Mouse (Mus musculus) adrenal gland, postnatal 10 days (tissue): ENCODE data around the gene Hp1bp3. TPM values are rescaled to one million over a fixed set of nuclear protein-coding genes. Genes with fewer than 3 reads are reported as not detected.

Experiments
- DNase-seq: peaks from one replicate; pipeline ENCODE4 v3.0.0; 2021; ENCODE audit warnings: mixed read lengths
- long read RNA-seq, 2 experiments: library from polyadenylated mRNA; stranded (forward); transcript quantifications; one replicate each; pipeline ENCODE4 v2.0.0; 2021
- total RNA-seq, 2 experiments: library from RNA; stranded (reverse); gene quantifications; 2 replicates each; pipeline ENCODE4 v1.2.3; 2021

The Hp1bp3 gene
- total RNA-seq, result 100 to 1,000 TPM; 153 to 170 TPM
- long read RNA-seq, experiment 1, transcript Hp1bp3-202 (12 exons, 3,113 nt), result minor isoform, 5 of 70 reads
- long read RNA-seq, experiment 1, transcript Hp1bp3-201 (13 exons, 3,311 nt), result major isoform, 10 of 70 reads
- long read RNA-seq, experiment 1, partial matches to known transcripts, result 10 of 70 reads
- long read RNA-seq, experiment 1, other reads (novel, unspliced or antisense), result 43 of 70 reads
- long read RNA-seq, experiment 2, transcript Hp1bp3-214 (13 exons, 3,361 nt), result minor isoform, 5 of 52 reads
- long read RNA-seq, experiment 2, transcript Hp1bp3-202 (12 exons, 3,113 nt), result major isoform, 13 of 52 reads
- long read RNA-seq, experiment 2, transcript Hp1bp3-201 (13 exons, 3,311 nt), result minor isoform, 11 of 52 reads
- long read RNA-seq, experiment 2, partial matches to known transcripts, result 15 of 52 reads
- long read RNA-seq, experiment 2, other reads (novel, unspliced or antisense), result 8 of 52 reads

DNA sequence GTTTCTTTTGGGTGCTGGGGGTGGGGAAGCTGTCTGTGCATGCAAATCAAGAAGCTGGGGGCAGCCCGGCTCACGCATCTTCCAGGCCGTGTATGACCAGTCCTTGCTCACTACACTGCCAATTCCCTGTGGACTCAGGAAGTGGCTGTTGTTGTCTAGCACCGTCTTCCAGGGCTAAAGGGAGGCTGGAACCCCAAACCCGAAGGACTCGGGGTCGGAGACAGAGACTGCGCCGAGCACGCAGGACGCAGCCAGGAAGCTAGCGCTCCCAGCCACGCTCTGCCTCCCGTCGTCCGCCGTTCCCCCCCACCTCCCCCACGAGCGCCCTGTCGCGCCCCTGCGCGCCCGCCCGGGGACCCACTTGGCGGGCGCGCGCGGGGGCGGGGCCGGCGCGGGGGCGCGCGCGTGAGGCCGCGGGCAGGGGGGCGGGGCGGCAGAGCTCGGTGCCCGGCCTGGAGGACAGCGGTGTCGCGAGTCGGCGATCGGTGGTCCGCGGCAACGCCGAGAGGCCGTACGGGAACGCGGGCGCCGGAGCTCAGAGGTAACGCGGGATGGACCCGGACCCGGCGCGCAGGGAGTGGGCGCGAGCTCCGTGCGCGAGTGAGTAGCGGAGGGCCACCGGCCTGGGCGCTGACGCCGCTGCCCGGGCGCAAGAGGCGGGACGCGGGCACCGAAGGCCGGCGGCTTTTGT is at the start of gene Hp1bp3:
Gene Hp1bp3, plus strand, starts transcription at position 97 of the 691 bp plus-strand sequence.
- peak; percentile 90 for DNase-seq

DNA sequence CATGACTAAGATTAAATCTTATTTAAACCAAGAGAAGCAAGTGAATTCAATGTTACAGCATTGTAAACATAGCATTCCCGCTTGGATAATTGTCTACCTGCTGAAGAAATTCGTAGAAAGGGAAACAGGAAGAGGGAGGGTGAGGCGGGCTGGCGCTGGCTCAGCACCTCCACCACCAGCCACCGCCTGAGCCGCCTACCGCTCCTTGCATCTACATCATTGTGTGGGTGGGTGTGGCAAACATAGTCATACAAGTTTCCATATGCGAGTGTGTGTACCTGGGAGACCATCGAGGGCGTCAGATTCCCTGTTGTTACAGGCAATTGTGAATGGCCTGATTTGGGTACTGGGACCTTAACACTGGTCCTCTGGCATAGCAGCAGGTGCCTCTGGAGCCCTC is 49.6 kb upstream of the Hp1bp3 start:
- no peak for DNase-seq

DNA sequence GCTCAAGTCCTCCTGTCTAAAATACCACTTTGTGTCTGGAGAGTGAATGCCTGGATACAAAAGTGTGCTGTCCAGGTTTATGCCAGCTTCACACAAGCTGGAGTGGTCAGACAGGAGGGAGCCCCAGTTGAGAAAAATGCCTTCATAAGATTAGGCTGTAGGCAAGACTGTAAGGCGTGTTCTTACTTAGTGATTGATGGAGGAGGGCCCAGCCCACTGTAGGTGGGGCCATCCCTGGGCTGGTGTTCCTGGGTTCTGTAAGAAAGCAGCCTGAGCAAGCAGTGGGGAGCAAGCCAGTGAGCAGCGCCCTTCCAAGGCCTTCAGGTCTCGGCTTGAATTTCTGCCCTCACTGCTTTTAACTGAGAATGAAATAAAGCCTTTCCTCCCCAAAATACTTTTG is 47.9 kb upstream of the Hp1bp3 start:
- DNase-seq, result no peak

DNA sequence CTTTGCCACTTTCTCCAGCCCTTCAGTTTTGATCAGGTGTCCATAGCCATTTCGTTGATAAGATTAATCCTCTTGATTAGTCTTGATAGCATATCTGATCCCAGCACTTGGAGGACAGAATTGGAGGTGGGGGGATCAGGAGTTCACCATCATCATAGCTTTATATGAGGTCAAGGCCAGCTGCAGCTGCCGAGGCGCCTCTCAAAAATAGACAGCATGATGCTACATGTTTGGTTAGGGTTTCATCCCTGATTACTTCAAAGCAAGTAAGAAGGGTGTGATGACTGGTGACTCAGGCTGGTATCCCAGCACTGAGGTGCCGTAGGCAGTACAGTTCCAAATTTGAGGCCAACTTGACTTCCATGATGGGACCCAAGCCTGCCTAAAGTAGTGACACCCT is 46.7 kb upstream of the Hp1bp3 start:
- no peak for DNase-seq

DNA sequence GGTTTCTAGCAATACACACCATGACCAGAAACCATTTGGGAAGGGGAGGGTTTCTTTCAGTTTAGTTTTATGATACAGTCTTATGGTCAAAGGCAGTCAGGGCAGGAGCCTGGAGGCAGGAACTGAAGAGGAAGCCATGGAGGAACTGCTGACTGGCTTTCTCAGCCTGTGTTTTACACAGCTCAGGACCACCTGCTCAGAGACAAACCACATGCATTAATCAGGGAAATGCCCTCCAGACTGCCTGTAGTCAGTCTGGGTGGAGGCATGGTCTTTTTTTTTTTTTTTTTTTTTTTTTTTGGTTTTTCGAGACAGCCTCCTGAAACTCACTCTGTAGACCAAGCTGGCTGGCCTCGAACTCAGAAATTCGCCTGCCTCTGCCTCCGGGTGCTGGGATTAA is 43.4 kb upstream of the Hp1bp3 start:
- DNase-seq, result no peak

DNA sequence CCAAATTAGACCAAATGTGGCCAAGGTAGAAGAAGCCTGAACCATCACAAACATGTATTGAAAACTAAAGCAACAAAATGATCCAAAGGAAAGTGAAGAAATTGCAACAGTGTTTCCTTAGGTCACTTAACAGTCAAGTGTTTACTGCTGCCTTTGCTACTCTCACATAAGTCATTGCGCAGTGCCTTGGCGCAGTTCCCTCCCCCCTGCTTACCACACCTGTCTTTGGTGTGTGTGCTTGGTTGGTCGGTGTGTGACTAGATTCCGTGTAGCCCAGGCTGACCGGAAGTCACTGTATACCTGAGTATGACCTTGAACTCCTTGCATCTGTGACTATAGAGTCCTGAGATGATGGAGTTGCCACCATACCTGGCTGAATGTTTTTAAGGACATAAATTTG is 36.7 kb upstream of the Hp1bp3 start:
- DNase-seq, result no peak

DNA sequence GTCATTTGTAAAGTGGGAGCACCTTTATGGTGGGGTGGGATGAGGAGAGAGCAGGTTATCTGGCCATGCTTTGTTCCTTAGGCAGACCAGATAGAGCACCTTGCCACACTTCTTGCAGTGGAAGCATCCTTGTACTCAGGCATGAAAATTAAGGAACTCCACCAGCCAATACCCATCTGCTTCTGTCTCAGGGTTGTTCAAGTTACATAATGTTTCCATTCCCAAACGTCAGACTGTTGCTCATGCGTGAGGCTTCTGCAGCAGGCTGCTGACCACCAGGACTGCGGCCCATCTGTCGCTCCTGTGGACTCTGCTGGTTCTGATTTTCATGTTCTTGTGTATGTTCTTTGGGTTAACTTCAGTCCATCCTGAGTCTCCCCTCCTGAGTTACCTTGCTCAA is 35.4 kb upstream of the Hp1bp3 start:
- no peak for DNase-seq

DNA sequence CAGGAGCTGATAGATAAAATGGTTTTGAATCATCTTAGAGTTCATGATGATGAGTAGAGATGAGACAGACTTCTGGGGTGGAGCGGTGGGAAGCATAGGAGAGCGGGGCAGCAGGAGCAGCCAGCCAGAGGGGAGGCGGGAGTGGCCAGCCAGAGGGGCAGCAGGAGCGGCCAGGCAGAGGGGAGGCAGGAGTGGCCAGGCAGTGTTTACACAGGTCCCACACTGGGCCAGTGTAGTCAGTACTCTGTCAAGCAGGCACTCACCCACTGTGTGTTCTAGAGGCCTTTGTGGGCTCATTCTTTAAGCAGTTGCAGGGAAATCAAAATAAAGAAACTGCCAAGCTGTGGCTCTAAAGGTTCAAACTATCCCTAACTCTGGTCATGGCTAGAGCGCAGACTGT is 32.0 kb upstream of the Hp1bp3 start:
- DNase-seq, result no peak

DNA sequence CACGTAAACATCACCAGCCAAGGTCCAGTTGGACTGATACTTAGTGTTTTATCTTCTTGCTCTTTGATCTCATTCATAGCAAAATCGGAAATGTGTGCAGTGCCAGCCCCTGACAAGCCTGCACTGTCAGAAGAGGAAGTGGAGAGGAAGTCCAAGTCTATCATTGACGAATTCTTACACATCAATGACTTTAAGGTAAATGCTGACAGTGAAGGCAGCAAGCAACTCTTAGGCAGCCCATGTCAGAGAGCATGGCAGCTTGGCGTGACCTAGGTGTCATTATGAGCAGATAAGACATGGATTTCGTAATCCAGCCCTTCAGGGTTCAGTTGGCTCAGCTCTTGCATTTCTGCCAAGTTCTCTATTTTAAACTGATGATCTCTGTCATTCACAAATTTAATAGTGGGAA is 31.5 kb upstream of the Hp1bp3 start:
- DNase-seq, result peak; percentile 31

DNA sequence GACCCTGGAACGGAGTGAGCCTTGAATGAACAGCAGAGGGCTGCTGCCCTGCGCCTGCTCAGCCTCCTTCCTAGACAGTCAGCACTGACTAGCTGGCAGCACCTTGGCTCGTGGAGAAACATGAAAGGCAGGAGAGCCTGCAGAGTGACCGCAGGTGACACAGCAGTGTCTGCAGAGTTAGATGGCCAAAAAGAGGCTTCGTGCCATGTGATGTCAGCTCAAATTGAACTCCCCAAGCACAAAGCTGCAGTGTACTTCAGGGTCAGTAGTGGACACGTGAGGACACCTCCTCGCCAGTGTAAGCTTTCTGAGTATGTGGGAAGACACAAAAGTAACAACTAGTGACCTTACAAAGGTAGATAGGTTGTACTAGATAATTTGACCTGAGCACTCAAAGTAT is 30.1 kb upstream of the Hp1bp3 start:
- no peak for DNase-seq

DNA sequence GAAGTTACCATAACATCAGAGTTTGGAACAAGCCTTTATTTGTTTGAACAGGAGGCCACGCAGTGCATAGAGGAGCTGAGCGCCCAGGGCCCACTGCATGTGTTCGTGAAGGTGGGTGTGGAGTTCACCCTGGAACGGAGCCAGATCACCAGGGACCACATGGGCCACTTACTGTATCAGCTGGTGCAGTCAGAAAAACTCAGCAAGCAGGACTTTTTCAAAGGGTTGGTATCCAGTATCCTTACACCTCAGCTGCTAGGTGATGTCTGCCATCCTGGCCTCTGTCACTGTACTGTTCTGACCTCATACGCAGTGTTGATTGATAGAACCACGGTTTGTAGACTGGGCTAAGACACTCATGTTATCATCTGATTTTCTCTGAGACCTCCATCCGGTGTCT is 28.1 kb upstream of the Hp1bp3 start:
- DNase-seq, result no peak

DNA sequence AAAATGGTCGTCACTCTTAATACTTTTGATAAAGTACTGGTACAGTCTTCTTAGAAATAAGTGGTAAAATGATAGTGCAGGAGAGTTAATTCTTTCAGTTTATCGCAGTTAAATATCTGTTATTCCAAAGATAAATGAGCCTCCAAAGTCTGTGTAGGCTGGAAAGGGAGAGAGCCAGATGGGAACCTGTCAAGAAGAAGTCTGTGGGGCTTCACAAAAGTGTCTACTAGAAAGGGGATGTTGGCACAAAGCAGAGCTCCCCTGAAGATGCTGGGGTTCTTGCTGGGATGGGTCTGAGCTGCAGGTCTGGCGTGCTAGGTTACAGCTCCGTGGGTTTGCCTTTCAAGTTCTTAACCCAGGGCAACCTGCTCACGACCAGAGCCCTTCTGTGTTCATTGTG is 23.5 kb upstream of the Hp1bp3 start:
- DNase-seq, result no peak

DNA sequence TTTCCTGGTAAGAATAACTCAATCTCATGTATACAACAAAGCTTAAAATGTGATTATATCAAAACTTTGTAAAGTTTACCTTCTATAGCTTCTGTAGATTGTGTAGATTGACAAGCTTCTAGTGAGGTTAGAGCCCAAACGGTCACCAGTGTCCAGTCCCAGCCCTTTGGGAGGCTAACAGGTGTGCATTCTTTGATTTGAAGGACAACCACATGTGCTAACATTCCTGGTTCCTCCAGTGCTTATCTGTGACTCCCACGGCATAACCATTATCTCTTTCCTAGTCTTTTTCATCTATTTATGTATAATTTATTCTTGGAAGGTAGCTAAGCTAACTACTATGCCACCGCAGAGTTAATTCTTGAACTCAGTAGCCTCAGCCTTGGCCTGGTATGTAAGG is 15.3 kb upstream of the Hp1bp3 start:
- no peak for DNase-seq

DNA sequence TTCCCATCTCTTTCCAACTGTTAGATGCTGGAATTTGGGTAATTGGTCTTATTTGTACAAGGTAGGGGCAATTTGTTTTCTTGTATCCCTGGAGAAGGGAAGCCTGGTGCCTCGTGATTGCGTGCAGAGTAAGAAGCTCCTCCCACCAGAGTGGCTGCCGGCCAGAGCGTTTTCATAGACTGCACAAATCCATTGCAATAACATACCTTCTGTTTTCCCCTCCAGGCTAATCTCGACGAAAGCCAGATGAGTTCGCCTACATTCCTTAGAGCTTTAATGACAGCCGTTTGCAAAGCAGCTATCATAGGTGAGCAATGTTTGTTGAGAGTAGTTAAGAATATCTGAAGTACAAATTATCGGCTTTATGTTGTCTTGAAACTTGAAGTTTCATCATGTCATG is 14.4 kb upstream of the Hp1bp3 start:
- no peak for DNase-seq

DNA sequence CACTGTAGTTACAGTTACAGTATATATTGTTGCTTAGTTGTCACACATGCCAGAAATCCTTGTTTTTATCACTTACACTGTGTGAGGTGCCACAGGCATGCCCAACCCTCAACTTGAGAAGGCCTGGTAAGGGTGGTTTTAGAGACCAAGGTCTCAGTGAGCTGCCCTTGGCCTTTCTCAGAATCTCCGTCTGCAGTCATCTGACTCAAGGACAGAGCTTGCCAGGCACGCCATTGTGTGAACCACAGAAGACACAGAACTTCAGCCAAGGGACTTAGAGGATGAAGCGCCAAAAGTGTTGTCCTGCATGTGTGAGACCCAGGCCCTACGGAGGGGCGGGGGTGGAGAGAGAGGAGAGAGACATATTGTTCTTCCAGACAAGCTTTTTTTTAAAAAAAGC is 6.0 kb upstream of the Hp1bp3 start:
- peak; percentile 59 for DNase-seq

DNA sequence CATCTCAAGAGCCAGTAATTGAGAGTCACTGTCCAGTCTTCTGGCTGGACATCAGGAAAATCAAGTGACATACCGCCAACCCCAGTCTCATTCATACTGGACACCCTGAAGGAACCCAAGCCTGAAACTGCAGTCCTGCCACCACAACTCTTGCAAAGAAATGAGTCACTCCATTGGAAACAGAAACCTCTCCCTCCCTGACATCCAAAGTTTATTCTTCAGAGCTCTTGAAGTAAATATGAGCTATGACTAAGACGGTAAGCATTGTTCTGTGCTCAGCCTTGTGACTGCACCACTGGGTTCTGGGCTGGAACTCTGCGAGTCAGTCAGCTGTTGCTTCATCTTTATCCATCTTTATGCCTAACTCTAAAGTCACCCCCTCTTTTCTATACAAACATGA is 2.2 kb upstream of the Hp1bp3 start:
- DNase-seq, result no peak

DNA sequence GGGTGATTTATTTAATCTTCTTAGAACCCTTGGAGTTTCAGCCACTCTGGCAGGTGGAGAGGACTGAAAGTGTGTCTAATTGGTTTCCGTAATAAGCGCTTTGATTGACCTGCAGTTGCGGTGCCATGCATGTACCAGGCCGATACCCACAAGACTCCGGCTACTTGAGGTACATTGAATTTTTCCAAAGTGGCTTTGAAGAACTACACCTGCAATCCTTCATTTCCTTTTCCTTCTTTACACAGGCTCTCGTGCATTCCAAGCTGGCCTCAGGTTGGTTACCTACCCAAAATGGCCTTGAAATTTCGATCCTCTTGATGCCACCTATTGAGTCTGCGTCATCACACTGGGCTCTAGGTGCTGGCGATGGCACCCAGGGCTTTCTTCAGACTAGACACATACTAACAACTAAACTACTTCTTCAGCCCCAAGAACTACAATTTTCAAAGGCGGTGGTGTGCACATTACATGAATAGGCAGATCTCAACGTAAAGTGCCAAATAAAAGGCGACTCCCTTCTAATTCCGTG is 361 bp upstream of the Hp1bp3 start:
- DNase-seq, result no peak

DNA sequence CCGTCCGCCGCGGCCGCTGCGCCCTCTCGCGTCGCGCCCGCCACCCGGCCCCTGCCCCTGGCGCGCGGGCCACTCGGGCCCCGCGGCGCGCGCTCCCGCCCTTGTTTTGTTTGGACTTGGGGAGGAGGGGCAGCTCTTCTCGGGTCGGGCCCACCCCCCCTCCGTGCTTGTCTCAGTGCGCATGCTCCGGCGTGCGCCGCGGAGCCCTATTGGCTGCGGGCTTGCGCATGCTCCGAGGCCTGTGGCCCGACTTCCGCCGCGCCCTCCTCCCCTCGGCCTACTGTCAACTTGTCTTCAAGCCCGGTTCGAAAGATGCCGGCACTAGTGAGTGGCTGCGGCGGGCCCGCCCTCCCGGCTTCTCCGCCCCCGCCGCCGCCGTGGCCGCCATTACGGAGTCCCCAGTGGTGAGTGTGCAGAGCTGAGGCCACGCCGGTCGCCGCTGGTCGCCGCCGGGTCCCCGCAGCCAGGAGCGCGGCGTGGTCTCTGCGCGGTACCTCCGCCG is 846 bp downstream of the Hp1bp3 start:
- peak; percentile 99 for DNase-seq

DNA sequence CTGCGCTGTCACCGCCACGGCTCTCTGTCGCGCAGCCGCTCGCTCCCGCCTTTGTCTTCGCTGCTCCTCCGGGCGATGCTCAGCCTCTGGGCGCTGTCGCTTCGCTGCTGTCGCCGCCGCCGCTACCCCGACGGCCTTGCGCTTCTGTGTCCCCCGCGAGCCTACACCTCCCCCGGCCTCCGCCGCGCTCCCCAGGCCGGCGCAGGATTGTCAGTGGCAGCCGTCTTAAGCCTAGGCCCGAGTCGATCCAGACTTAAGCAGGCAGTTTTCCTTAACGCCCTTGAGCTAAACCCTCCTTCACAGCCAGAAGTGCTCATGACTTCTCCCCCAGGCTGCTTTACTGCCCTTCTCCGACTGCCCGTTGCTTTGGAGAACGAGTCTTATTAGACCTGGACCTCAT is 1.3 kb downstream of the Hp1bp3 start:
- DNase-seq, result no peak

DNA sequence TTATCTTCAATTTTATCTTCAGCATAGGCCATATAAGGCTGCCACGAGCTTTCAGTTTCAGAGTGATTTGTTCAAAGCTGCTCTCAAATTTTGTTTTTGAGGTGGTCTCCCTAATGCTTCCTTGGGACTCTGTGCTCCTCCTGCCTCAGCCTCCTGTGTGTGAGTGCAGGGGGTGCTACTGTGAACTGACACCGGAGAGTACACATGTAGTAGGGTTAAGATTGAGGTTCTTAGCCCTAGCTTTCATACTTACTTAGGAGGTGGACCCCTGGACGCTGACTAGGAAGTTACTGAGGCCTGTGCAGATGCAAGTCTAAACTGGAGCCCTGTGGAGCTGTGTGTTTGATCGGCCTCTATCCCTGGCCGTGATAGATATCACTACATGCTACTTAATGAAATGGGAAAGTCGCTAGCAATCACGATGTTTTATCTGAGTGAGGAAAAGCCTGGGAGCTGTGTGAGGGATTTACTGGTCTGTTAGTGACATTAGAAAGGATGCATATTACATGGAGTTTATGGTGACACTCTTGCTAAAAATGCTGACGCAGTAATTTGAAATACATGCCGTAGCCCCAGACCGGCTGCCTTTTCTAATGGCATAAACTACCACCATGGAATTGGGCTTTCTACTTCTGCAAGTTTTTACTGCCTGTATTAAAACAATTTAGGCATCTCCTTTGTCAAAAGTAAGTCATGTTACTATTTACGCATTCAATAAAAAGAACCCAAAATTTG is 2.0 kb downstream of the Hp1bp3 start:
- DNase-seq, result no peak

DNA sequence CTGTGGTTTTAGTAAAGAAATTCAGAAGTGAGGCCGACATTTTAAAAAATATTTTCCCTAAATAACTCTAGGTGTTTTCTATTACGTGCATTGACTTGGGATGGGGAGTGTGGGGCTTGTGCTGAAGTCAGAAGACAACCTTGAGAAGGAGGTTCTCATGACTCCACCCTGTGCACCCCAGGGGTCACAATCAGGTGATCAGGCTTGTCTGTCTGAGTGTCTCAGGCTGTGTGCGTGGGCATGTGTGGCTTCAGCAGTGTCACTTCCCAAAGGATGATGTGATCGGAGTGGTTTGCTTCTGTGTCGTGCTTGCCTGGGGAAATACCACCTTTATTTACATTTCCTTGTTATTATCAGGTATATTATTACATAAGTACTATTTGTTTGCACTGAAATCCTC is 3.2 kb downstream of the Hp1bp3 start:
- no peak for DNase-seq

DNA sequence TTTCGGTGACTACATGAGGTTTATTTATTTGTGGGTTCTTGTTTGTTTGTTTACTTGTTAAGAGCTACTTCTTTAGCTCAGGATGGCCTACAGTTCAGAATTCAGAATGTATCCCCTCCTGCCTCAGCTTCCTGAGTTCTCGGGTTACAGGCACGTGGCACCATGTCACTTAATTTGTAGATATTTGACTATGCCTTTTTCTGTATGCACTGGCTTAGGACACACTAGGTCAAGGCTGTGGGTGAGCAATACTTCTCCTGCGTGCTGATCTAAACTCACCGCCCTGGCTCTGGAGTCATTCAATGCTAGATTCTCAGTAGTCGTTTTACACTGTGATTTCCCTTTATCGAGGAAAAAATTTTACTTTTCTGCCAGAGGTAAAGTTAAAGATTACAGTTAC is 4.7 kb downstream of the Hp1bp3 start:
- peak; percentile 42 for DNase-seq

DNA sequence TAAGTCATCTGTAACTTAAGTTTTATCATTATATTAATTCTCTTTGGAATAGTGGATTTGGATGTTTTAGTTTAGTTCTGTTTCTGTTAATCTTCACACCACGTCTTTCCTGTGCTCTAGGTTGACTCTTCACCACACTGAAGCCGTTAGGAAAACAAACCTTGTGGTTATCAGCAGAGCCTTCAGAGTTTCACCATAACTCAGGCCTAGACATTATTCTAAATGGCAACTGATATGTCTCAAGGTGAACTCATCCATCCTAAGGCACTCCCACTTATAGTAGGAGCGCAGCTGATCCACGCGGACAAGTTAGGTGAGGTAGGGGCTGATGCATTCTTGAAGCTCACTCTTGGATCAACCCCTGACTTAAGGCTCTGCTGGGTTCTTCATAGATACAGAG is 5.3 kb downstream of the Hp1bp3 start:
- no peak for DNase-seq
